Comparison of ENCODE assay signal across 13 mouse cellular contexts in genomic region chr16:29865075-29865740, GRCm38 (mm10).
DNase-seq lines count a peak whose midpoint lies in the region; ATAC-seq and TF ChIP-seq lines count a peak whose summit lies in the region.
"Had no signal": no experiment of that assay in that cellular context is flagged by ENCODE, and none has a peak within 500 bp of the region (broad histone marks: within the 10 kb centered on the region; RNA-seq: fewer than 3 reads in every experiment).

No protein-coding gene starts in this region.

- peak; percentile 95 for DNase-seq in 416B (ENCODE audit: low read depth)
- DNase-seq in cerebellum, postnatal 14 days: no peak
- no peak for DNase-seq in embryonic facial prominence, embryonic 10.5 days (ENCODE audit: low spot score)
- no peak for DNase-seq in liver, embryonic 11.5 days (ENCODE audit: low spot score)
- DNase-seq: heart, adult 2 months; liver, embryonic 13.5 days had no signal

- H3K4me2 ChIP-seq in intestine, postnatal 0 days (replicated peaks; ENCODE audit: low read depth): no peak overlapping the region
- no peak overlapping the region for H3K4me2 ChIP-seq in intestine, embryonic 15.5 days (replicated peaks)
- H3K4me2 ChIP-seq in liver, embryonic 11.5 days: no peak overlapping the region
- H3K4me2 ChIP-seq: hindbrain, embryonic 13.5 days; liver, embryonic 13.5 days had no signal

- H3K9ac ChIP-seq in intestine, postnatal 0 days (ENCODE audit: low read depth, low read length): no peak overlapping the region
- no peak overlapping the region for H3K9ac ChIP-seq in intestine, embryonic 15.5 days
- no peak overlapping the region for H3K9ac ChIP-seq in liver, embryonic 11.5 days (ENCODE audit: low read depth, low read length)
- H3K9ac ChIP-seq: hindbrain, embryonic 13.5 days; liver, embryonic 13.5 days had no signal

- WGBS in intestine, postnatal 0 days: 67% methylated on average over 17 of the region's 17 CpGs
- WGBS in intestine, embryonic 15.5 days: 50% methylated on average over 17 of the region's 17 CpGs
- 81% methylated on average over 17 of the region's 17 CpGs for WGBS in embryonic facial prominence, embryonic 10.5 days
- 60% methylated on average over 17 of the region's 17 CpGs for WGBS in liver, embryonic 11.5 days

- no peaks in the 10 kb centered on the region for H3K27me3 ChIP-seq in intestine, postnatal 0 days (replicated peaks; ENCODE audit: control insufficient read depth, insufficient read depth, low read length)
- H3K27me3 ChIP-seq in intestine, embryonic 15.5 days (replicated peaks): no peaks in the 10 kb centered on the region
- H3K27me3 ChIP-seq in embryonic facial prominence, embryonic 10.5 days (replicated peaks; ENCODE audit: low read depth, poor library complexity, severe bottlenecking): peaks cover 19% of the 10 kb centered on the region
- H3K27me3 ChIP-seq in liver, embryonic 11.5 days (replicated peaks; ENCODE audit: control insufficient read depth, insufficient read depth, low read length): no peaks in the 10 kb centered on the region
- H3K27me3 ChIP-seq: CH12.LX had no signal

- H3K9me3 ChIP-seq in intestine, postnatal 0 days (ENCODE audit: control insufficient read depth): no peaks in the 10 kb centered on the region
- H3K9me3 ChIP-seq in intestine, embryonic 15.5 days: no peaks in the 10 kb centered on the region
- no peaks in the 10 kb centered on the region for H3K9me3 ChIP-seq in embryonic facial prominence, embryonic 10.5 days
- H3K9me3 ChIP-seq in liver, embryonic 11.5 days (ENCODE audit: control insufficient read depth, low read length): no peaks in the 10 kb centered on the region
- H3K9me3 ChIP-seq: hindbrain, embryonic 13.5 days; liver, embryonic 13.5 days had no signal

- ATAC-seq in intestine, postnatal 0 days: no peak
- no peak for ATAC-seq in intestine, embryonic 15.5 days
- ATAC-seq in activated CD4-positive, CD25-positive, alpha-beta regulatory T cell, adult 4 months: peak; percentile 91
- peak; percentile 75 for ATAC-seq in inflammation-experienced regulatory T-cells, adult 6 months
- no peak for ATAC-seq in liver, embryonic 11.5 days (replicated peaks; ENCODE audit: low FRiP score)

- H3K4me3 ChIP-seq in intestine, postnatal 0 days (ENCODE audit: low read depth, low read length): no peak overlapping the region
- H3K4me3 ChIP-seq in intestine, embryonic 15.5 days (replicated peaks): no peak overlapping the region
- H3K4me3 ChIP-seq in embryonic facial prominence, embryonic 10.5 days: no peak overlapping the region
- H3K4me3 ChIP-seq in liver, embryonic 11.5 days (ENCODE audit: low read depth, low read length): no peak overlapping the region
- H3K4me3 ChIP-seq: heart, adult 2 months; hindbrain, embryonic 13.5 days; layer of hippocampus, adult 2 months; liver, embryonic 13.5 days had no signal

- no peak overlapping the region for H3K27ac ChIP-seq in intestine, postnatal 0 days (ENCODE audit: low read depth, low read length)
- H3K27ac ChIP-seq in intestine, embryonic 15.5 days: no peak overlapping the region
- no peak overlapping the region for H3K27ac ChIP-seq in embryonic facial prominence, embryonic 10.5 days (replicated peaks)
- no peak overlapping the region for H3K27ac ChIP-seq in liver, embryonic 11.5 days (ENCODE audit: low read depth, low read length)
- H3K27ac ChIP-seq: heart, adult 2 months; hindbrain, embryonic 13.5 days; layer of hippocampus, adult 2 months; liver, embryonic 13.5 days had no signal

- 0 out of 2 replicates have a peak, but pooled peaks have one; percentile 2 for TF ChIP-seq CTCF in intestine, postnatal 0 days (IDR thresholded peaks at IDR 0.05; ENCODE audit: low read depth)

- no peaks in the 10 kb centered on the region for H3K36me3 ChIP-seq in intestine, postnatal 0 days (ENCODE audit: control insufficient read depth, insufficient read depth)
- no peaks in the 10 kb centered on the region for H3K36me3 ChIP-seq in intestine, embryonic 15.5 days
- H3K36me3 ChIP-seq in embryonic facial prominence, embryonic 10.5 days (replicated peaks): no peaks in the 10 kb centered on the region
- H3K36me3 ChIP-seq in liver, embryonic 11.5 days (ENCODE audit: control insufficient read depth, insufficient read depth, low read length): no peaks in the 10 kb centered on the region
- H3K36me3 ChIP-seq: hindbrain, embryonic 13.5 days; liver, embryonic 13.5 days had no signal

- H3K4me1 ChIP-seq in intestine, postnatal 0 days (replicated peaks; ENCODE audit: control insufficient read depth, insufficient read depth, low read length): 0 out of 2 replicates have a peak, but pooled peaks cover 6% of the 10 kb centered on the region
- H3K4me1 ChIP-seq in intestine, embryonic 15.5 days (replicated peaks): peaks cover 10% of the 10 kb centered on the region; the same call in 1 of the 2 replicates
- H3K4me1 ChIP-seq in embryonic facial prominence, embryonic 10.5 days: peaks cover 16% of the 10 kb centered on the region
- peaks cover 3% of the 10 kb centered on the region; the same call in 1 of the 2 replicates for H3K4me1 ChIP-seq in liver, embryonic 11.5 days (replicated peaks; ENCODE audit: control insufficient read depth, insufficient read depth, low read length)
- H3K4me1 ChIP-seq: liver, embryonic 13.5 days had no signal

Comparison
In these comparisons a context has a peak if more than half of its experiments do, and no peak if none do; other contexts are left out.
1. ATAC-seq: peak in activated CD4-positive, CD25-positive, alpha-beta regulatory T cell, adult 4 months (single experiment) and inflammation-experienced regulatory T-cells, adult 6 months (single experiment); none in intestine, postnatal 0 days (single experiment), intestine, embryonic 15.5 days (single experiment) and liver, embryonic 11.5 days (single experiment).